Mouse (Mus musculus): ENCODE results near the gene Gm17349.

DNA sequence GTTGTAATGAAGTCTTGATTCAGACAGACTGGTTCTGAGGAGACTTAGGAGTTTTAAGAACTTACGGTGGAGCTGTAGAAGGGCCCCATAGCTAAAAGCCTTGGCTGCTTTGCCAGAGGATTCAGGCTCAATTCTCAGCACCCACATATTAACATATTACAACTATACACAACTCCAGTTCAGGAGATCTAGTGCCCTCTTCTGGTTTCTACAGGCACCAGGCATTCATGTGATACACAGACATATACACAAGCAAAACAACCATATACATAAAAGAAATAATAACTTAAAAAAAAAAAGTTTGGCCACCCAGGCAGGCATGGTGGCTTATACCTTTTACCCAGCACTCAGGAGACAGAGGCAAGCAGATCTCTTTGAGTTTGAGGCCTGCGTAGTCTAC is 37.7 kb downstream of the Gm17349 start:
- TF ChIP-seq CTCF (IDR thresholded peaks at IDR 0.05; ENCODE audit: low read depth), result no peak
- no peak for TF ChIP-seq EP300 (IDR thresholded peaks at IDR 0.05; ENCODE audit: low read depth)
